Mouse (Mus musculus) liver (tissue): Measurements from ENCODE around the gene Ccdc117.
"Not testable (repeated sequence)": the region's sequence is repeated elsewhere in the genome, so short reads cannot be mapped to it uniquely, and the experiment has no call there.

Source experiments
- DNase-seq: peaks from one replicate; pipeline ENCODE4 v3.0.0-alpha.2; 2020; ENCODE audit warnings: mixed read lengths

The Ccdc117 gene

GRCm38 (mm10) chr11:5530172-5530571 lies 11.8 kb downstream of the Ccdc117 start:
- no peak for DNase-seq

GRCm38 (mm10) chr11:5528841-5529240 lies 13.1 kb downstream of the Ccdc117 start:
- DNase-seq: no peak

- DNase-seq: no peak
Observed at GRCm38 (mm10) chr11:5527865-5528523, 14.0 kb downstream of the Ccdc117 start.

GRCm38 (mm10) chr11:5526573-5527439 lies 15.2 kb downstream of the Ccdc117 start:
- DNase-seq: no peak

GRCm38 (mm10) chr11:5525418-5525817 lies 16.6 kb downstream of the Ccdc117 start:
- DNase-seq: no peak

GRCm38 (mm10) chr11:5522798-5523415 lies 19.1 kb downstream of the Ccdc117 start:
- DNase-seq: no peak

- peak; percentile 85 for DNase-seq
Observed at GRCm38 (mm10) chr11:5521516-5522291, 20.3 kb downstream of the Ccdc117 start.

GRCm38 (mm10) chr11:5521266-5521515 lies 20.8 kb downstream of the Ccdc117 start:
- no peak for DNase-seq

GRCm38 (mm10) chr11:5520412-5521265 lies 21.3 kb downstream of the Ccdc117 start, which contains the start of gene Xbp1:
Xbp1 (plus strand) TSS chr11:5520659.
- DNase-seq: peak; percentile 98

GRCm38 (mm10) chr11:5519681-5520080 lies 22.3 kb downstream of the Ccdc117 start:
- no peak for DNase-seq

GRCm38 (mm10) chr11:5517346-5517745 lies 24.6 kb downstream of the Ccdc117 start:
- DNase-seq: no peak

GRCm38 (mm10) chr11:5516617-5517016 lies 25.4 kb downstream of the Ccdc117 start:
- no peak for DNase-seq

- DNase-seq: no peak
Observed at GRCm38 (mm10) chr11:5516151-5516550, 25.8 kb downstream of the Ccdc117 start.

- DNase-seq: no peak
Observed at GRCm38 (mm10) chr11:5515655-5516054, 26.3 kb downstream of the Ccdc117 start.

GRCm38 (mm10) chr11:5515196-5515595 lies 26.8 kb downstream of the Ccdc117 start:
- no peak for DNase-seq

GRCm38 (mm10) chr11:5514091-5514490 lies 27.9 kb downstream of the Ccdc117 start:
- DNase-seq: no peak

GRCm38 (mm10) chr11:5512961-5513360 lies 29.0 kb downstream of the Ccdc117 start:
- no peak for DNase-seq

GRCm38 (mm10) chr11:5512099-5512725 lies 29.8 kb downstream of the Ccdc117 start:
- DNase-seq: no peak

GRCm38 (mm10) chr11:5510686-5511085 lies 31.3 kb downstream of the Ccdc117 start:
- DNase-seq: not testable (repeated sequence)

GRCm38 (mm10) chr11:5510099-5510391 lies 31.9 kb downstream of the Ccdc117 start:
- no peak for DNase-seq

- peak; percentile 14 for DNase-seq
Observed at GRCm38 (mm10) chr11:5509215-5510098, 32.5 kb downstream of the Ccdc117 start.
